Mouse (Mus musculus): Measurements from ENCODE around the gene Gosr2.

The Gosr2 gene

GRCm38 (mm10) chr11:103688980-103689378 lies 8.7 kb downstream of the Gosr2 start:
- DNase-seq (ENCODE audit: low spot score): no peak

DNA sequence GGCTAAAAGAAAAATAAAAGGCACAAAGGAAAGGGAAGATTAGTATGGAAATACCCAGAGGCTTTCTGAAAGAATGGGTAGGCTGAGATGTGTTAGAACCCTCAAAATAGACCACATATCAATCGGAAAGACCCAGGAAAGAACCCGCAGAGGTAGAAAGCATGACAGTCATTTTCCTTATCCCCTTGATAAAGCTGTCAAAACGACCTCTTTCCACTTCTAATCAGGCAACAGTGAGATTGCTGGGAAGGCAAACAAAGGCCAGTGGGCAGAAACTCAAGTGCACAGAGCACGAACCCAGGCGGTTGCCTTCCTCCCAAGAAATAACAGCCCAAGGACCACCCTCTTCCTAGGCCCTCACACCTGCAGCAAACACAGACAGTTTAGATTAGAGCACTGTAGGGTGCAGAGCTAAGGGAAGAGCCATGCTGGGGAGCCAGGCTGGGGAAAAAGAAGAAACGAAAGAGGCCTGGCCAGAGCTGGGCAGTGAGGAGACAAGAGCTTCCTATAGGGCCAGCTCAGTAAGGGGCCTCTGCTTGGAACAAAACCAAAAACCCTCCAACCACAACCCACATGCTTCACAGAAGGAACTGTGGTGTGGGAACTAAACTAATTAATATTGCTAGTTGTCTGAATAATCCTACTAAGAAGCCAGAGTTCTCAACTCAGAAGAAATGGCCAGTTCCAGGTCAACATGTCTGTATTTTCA lies 9.3 kb downstream of the Gosr2 start:
- no peak for DNase-seq (ENCODE audit: low spot score)

DNA sequence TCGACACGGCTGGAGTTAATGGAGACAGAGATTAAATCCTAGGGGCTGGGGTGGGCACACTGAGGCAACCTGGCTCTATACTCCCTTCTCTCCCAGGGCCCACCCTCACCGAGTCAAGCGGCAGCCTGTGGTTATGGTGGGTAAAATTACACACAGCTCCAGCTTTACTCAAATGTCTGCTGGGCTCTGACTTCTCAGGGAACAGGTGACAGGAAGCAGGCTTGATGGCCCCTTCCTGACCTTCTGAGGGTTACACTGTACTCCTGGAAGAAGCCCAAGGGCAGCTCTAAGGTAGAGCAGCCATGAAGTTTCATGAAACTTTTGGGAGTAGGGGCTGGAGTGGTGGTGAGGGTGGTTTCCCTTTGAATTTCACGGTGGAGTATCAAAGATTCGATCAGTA lies 11.0 kb downstream of the Gosr2 start:
- DNase-seq (ENCODE audit: low spot score): no peak

- no peak for DNase-seq (ENCODE audit: low spot score)
Measured at GRCm38 (mm10) chr11:103685261-103685736, 12.4 kb downstream of the Gosr2 start.

GRCm38 (mm10) chr11:103683667-103684334 lies 13.9 kb downstream of the Gosr2 start:
- DNase-seq (ENCODE audit: low spot score): no peak

DNA sequence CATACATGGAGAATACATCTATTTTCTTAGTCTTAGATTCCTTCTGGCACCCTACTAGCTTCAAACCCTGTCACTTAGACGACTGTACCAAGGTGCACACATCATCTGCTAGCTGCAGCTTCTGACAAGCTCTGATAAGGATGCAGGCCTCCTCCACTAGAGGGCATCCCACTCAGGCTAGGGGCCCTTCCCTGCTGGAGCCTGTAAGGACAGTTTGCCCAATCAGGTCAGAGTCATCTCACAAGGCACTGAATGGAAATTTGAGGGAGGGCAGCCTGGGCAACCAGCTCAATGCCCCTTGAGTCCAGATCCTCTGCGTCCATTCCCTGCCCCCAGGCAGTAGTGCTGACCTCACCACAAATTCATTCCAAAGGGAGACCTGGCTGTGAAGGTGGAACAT lies 20.7 kb downstream of the Gosr2 start:
- peak; percentile 33 for DNase-seq (ENCODE audit: low spot score)

DNA sequence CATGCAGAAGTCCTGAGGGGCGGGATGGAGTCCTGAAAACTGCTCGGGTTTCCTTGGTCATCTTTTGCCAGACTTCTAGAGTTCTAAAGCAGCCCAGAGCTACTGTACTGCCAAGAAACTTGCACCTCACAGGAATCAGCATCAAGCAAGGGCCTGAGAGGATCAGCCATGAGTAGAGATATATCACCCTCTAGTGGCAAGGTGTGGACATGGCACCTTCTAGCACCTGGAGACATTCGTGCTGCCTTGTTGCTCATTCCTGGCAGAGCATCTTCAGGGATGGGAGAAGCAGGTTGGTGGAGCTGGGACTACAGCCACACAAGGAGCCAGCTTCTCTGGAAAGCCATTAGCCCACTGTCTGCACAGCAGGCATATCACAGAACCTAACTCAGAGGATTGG lies 22.1 kb downstream of the Gosr2 start:
- DNase-seq (ENCODE audit: low spot score): peak; percentile 53

GRCm38 (mm10) chr11:103666907-103667426 lies 30.7 kb downstream of the Gosr2 start:
- DNase-seq (ENCODE audit: low spot score): no peak

- DNase-seq (ENCODE audit: low spot score): no peak
Measured at GRCm38 (mm10) chr11:103666181-103666906, 31.4 kb downstream of the Gosr2 start.

DNA sequence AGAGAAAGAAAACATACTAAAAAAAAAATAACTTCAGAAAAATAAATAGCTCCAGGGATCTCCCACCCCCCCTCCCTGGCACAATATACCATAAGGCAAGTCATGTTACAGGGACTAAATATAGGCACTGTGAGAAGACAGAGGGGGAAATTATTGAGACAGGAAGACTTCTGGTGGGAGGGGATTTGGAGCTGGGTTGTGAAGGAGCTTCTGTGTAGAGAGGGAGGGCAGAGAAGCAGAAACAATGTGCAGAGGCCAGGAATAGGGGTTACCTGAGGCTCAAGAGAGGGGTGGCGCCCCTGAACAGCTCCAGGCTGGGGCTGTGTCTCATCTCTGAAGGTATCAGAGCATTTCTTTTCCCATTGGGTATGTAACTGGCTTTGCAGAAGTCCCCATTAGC lies 32.0 kb downstream of the Gosr2 start:
- DNase-seq (ENCODE audit: low spot score): no peak

GRCm38 (mm10) chr11:103663119-103663518 lies 34.6 kb downstream of the Gosr2 start:
- DNase-seq (ENCODE audit: low spot score): no peak

- DNase-seq (ENCODE audit: low spot score): no peak
Measured at GRCm38 (mm10) chr11:103662546-103662945, 35.2 kb downstream of the Gosr2 start.

DNA sequence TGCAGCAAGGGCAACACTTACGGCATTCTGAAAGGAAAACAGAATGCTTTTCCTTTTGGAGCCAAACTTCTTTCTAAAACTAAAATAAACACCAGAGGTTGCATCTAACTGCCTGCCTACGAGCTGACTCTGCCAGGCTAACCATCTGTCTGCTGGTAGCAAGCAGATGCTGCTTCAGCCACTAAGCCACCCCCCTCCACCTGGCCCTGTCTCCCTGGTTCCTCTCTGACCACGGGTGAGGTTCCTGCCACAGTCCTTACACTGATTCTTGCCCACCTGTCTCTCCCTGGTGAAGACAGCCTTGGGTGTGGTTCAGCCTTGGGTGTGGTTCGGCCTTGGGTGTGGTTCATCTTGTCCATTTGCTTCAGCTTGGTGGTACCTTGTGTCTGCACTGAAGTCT lies 35.8 kb downstream of the Gosr2 start:
- DNase-seq (ENCODE audit: low spot score): no peak

DNA sequence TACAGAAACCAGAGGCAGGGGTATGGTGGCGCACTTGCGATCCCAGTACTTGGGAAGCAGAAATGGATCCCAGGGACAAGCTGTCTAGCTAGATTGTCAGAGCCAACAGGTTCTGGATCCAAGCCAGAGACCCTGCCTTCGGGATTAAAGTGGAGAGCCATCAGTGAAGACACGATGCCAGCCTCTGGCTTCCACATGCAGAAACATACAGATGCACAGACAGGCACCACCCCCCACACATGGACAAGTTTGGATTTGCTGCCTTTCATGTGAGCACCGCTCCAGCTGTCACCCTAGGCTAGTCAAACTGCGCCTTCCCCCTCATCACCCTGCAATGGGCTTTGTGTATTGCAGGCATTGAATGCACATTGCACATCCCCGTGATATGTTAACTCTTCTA lies 39.5 kb downstream of the Gosr2 start:
- no peak for DNase-seq (ENCODE audit: low spot score)

- DNase-seq (ENCODE audit: low spot score): no peak
Measured at GRCm38 (mm10) chr11:103656520-103656919, 41.2 kb downstream of the Gosr2 start.

DNA sequence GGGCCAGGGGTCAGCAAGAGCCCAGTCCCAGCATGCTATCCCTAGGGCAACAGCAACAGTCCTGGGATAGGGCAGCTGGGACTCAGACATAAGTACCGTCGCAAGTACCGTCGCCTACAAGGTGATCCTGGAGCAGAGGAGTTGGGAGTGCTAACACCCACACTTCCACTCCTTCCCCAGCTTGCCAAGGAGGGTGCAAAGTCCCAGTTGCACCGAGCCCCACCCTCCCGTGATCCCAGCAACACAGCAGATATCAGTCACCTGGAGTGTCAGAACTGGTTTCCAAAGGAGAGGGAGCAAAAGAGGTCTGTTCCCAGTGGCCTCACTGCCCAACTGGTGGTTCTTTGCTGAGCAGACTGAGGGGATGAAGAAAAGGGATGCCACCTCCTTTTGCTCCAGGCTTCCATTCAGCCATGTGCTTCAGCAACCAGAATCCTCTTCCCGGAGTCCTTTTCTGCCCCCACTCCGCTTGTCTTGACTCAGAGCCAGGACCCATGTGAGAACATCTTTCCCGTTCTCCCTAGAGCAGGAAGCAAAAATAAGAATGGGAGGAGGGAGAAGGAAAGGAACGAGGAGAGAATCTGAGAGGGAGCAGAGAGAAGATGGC lies 44.2 kb downstream of the Gosr2 start:
- no peak for DNase-seq (ENCODE audit: low spot score)

GRCm38 (mm10) chr11:103651426-103651825 lies 46.3 kb downstream of the Gosr2 start:
- DNase-seq (ENCODE audit: low spot score): no peak

DNA sequence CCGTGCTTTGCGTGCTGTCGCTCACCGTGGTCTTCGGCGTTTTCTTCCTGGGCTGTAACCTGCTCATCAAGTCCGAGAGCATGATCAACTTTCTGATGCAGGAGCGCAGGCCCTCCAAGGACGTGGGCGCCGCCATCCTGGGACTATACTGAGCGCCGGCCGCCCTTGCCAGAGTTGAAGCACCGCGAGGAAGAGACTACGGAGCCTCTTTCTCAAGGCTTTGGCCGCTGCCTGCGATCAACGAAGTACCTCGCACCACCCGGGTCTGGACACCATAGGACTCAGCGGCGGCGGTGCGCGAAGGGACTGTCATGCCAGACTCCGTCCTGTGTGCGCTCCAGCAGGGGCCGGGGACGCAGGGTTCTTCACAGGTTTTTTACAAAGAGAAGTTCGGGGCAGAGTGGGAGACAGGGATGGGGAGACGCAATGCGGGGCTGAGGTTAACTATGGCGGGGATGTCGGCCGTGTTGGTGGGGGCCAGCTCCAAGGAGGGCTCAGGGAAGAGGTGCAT lies 47.7 kb downstream of the Gosr2 start:
- DNase-seq (ENCODE audit: low spot score): no peak

GRCm38 (mm10) chr11:103649301-103649982 lies 48.3 kb downstream of the Gosr2 start, which contains the start of gene Rprml:
Rprml (plus strand) TSS chr11:103649570.
- DNase-seq (ENCODE audit: low spot score): no peak

- no peak for DNase-seq (ENCODE audit: low spot score)
Measured at GRCm38 (mm10) chr11:103648656-103649055, 49.0 kb downstream of the Gosr2 start.

GRCm38 (mm10) chr11:103647921-103648620 lies 49.6 kb downstream of the Gosr2 start:
- DNase-seq (ENCODE audit: low spot score): no peak
